In the genomic region with DNA sequence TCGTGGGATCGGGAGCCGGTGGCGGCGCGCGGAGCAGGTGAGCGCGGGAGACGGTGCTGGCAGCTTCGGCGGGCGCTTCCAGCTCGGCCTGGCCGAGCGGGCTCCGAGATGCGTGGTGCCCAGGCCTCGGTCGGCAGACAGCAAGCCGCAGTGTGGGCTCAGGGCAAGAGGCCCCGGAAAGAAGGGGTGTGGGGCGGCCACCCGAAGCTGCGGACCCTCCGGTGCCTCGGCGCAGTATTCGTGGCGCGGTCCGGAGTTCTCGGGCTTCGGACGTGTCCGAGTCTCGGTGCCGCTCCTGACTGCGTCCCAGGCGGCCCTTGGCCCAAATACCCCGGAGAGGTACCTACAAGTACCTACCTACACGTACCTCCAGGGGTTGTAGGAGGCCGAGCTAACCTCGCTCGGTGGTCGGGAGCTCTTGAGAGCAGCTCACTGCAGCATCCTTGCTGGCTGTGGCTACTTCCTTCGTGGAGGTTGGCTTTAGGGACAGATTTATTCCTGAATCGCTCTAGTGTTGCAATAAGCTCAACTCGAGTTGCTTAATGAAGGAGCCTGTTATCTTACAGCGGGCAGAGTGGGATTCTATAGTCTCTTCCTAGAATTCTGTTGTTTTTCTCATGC, we compare ENCODE assay signal across 9 mouse cellular contexts. TPM values are rescaled to one million over a fixed set of nuclear protein-coding genes. Genes with fewer than 3 reads are reported as not detected.
DNase-seq lines count a peak whose midpoint lies in the region; ATAC-seq and TF ChIP-seq lines count a peak whose summit lies in the region.
"Had no signal": no experiment of that assay in that cellular context is flagged by ENCODE, and none has a peak within 500 bp of the region (broad histone marks: within the 10 kb centered on the region; RNA-seq: fewer than 3 reads in every experiment).

No protein-coding gene starts in this region.

- peak overlapping the region; percentile 84 for H3K9ac ChIP-seq in forebrain, embryonic 13.5 days
- H3K9ac ChIP-seq in liver, embryonic 14.5 days (replicated peaks) = peak overlapping the region; percentile 75
- H3K9ac ChIP-seq in stomach, embryonic 16.5 days (ENCODE audit: low read length) = peak overlapping the region; percentile 81

- ATAC-seq in forebrain, embryonic 13.5 days = peak; percentile 52
- peak; percentile 27 for ATAC-seq in liver, embryonic 14.5 days (ENCODE audit: insufficient read depth)
- peak; percentile 41; the same call in 1 of the 2 replicates for ATAC-seq in stomach, embryonic 16.5 days (ENCODE audit: insufficient read depth, low FRiP score)

- H3K4me1 ChIP-seq in forebrain, embryonic 13.5 days = peaks cover 11% of the 10 kb centered on the region
- peaks cover 4 to 5% of the 10 kb centered on the region in 2 experiments for H3K4me1 ChIP-seq in liver, embryonic 14.5 days (replicated peaks; ENCODE audit: control insufficient read depth in 2 of 2, insufficient read depth in 2 of 2, low read length in 1 of 2)
- no peaks in the 10 kb centered on the region; the same call in 1 of the 2 replicates for H3K4me1 ChIP-seq in stomach, embryonic 16.5 days (ENCODE audit: control insufficient read depth, insufficient read depth, low read length)

- H3K4me3 ChIP-seq in forebrain, embryonic 13.5 days = peak overlapping the region; percentile 83
- H3K4me3 ChIP-seq in liver, embryonic 14.5 days (ENCODE audit: insufficient read depth in 1 of 2, low read depth in 2 of 2, low read length in 2 of 2) = peak overlapping the region; percentile 59 to 79
- H3K4me3 ChIP-seq in stomach, embryonic 16.5 days (replicated peaks; ENCODE audit: low read length) = peak overlapping the region; percentile 84

- under 1% methylated on average over 48 of the region's 50 CpGs for WGBS in forebrain, embryonic 13.5 days
- under 1% methylated on average over 50 of the region's 50 CpGs for WGBS in liver, embryonic 14.5 days (ENCODE audit: insufficient replicate concordance)
- under 1% methylated on average over 49 of the region's 50 CpGs for WGBS in stomach, embryonic 16.5 days

- DNase-seq in layer of hippocampus, adult 8-10 months (ENCODE audit: low spot score in 2 of 2) = peak; percentile 25 to 41
- DNase-seq in layer of hippocampus, adult 11-12 months (ENCODE audit: low spot score) = no peak
- peak; percentile 79 for DNase-seq in R1 (ENCODE audit: low read depth, low spot score)
- DNase-seq in liver, embryonic 14.5 days (ENCODE audit: low read depth in 3 of 3, low spot score in 3 of 3) = peak in 1 of 3 experiments; percentile 28
- DNase-seq in cerebellum, postnatal 36 days = no peak
- DNase-seq in cerebellum, postnatal 10 days = no peak

- H3K36me3 ChIP-seq in forebrain, embryonic 13.5 days (ENCODE audit: poor library complexity, severe bottlenecking) = no peaks in the 10 kb centered on the region
- H3K36me3 ChIP-seq in liver, embryonic 14.5 days (replicated peaks; ENCODE audit: control insufficient read depth, insufficient read depth, low read depth) = no peaks in the 10 kb centered on the region
- H3K36me3 ChIP-seq in stomach, embryonic 16.5 days (ENCODE audit: control insufficient read depth, insufficient read depth, low read length) = no peaks in the 10 kb centered on the region

- H3K4me2 ChIP-seq in forebrain, embryonic 13.5 days = peak overlapping the region; percentile 84
- peak overlapping the region; percentile 99 for H3K4me2 ChIP-seq in liver, embryonic 14.5 days (ENCODE audit: low read depth)
- peak overlapping the region; percentile 87 for H3K4me2 ChIP-seq in stomach, embryonic 16.5 days (ENCODE audit: low read depth, low read length)

- TF ChIP-seq CTCF in liver, embryonic 14.5 days (IDR thresholded peaks at IDR 0.05; ENCODE audit: low read depth) = no peak

- H3K9me3 ChIP-seq in forebrain, embryonic 13.5 days (replicated peaks) = no peaks in the 10 kb centered on the region
- H3K9me3 ChIP-seq in liver, embryonic 14.5 days (ENCODE audit: control insufficient read depth, low read length) = no peaks in the 10 kb centered on the region
- H3K9me3 ChIP-seq in stomach, embryonic 16.5 days (replicated peaks; ENCODE audit: control insufficient read depth, low read length) = no peaks in the 10 kb centered on the region

- H3K27ac ChIP-seq in forebrain, embryonic 13.5 days = no peak overlapping the region; the same call in 1 of the 2 replicates
- H3K27ac ChIP-seq in liver, embryonic 14.5 days = no peak overlapping the region
- H3K27ac ChIP-seq in stomach, embryonic 16.5 days (ENCODE audit: low read length) = 0 out of 2 replicates have a peak overlapping the region, but pooled peaks have one; percentile 39

- no peak for TF ChIP-seq EP300 in liver, embryonic 14.5 days (IDR thresholded peaks at IDR 0.05; ENCODE audit: low read depth)

- peaks cover 16% of the 10 kb centered on the region for H3K27me3 ChIP-seq in forebrain, embryonic 13.5 days
- peaks cover 6% of the 10 kb centered on the region for H3K27me3 ChIP-seq in liver, embryonic 14.5 days (ENCODE audit: control insufficient read depth, insufficient read depth, low read length)
- H3K27me3 ChIP-seq in stomach, embryonic 16.5 days (ENCODE audit: control insufficient read depth, insufficient read depth, low read length) = peaks cover 5% of the 10 kb centered on the region

RNA-seq across cellular contexts. Expression of gene Faim, which starts 0.4 kb away (rescaled TPM):
- 10 to 100 TPM; 45.8 to 55.6 (median 51.0) TPM for total RNA-seq in layer of hippocampus, adult 8-10 months (2022)
- 84.6 and 97.0 TPM in 2 replicates for polyA plus RNA-seq in forebrain, embryonic 13.5 days (2015; fragmentation: Nextera tagmentation; extraction: Ambion mirVana)
- polyA plus RNA-seq in liver, embryonic 14.5 days (2012; rRNA removed) = 1.7 and 4.0 TPM in 2 replicates
- 14.0 and 14.4 TPM in 2 replicates for polyA plus RNA-seq in liver, embryonic 14.5 days (2014; fragmentation: Nextera tagmentation; extraction: Ambion mirVana)
- 31.7 and 37.9 TPM in 2 replicates for polyA plus RNA-seq in stomach, embryonic 16.5 days (2015; fragmentation: Nextera tagmentation; extraction: Ambion mirVana)

RNA-seq across cellular contexts. Expression of gene Foxl2, which starts 31.5 kb away (rescaled TPM):
- 1 to 10 TPM in 1 of 4 experiments, under 1 TPM in 3; 0.52 to 1.1 (median 0.83) TPM for total RNA-seq in layer of hippocampus, adult 8-10 months (2022)
- 0.34 TPM in 2 replicates for polyA plus RNA-seq in forebrain, embryonic 13.5 days (2015; fragmentation: Nextera tagmentation; extraction: Ambion mirVana)
- polyA plus RNA-seq in liver, embryonic 14.5 days (2012; rRNA removed) = not detected in 2 replicates
- not detected in 2 replicates for polyA plus RNA-seq in liver, embryonic 14.5 days (2014; fragmentation: Nextera tagmentation; extraction: Ambion mirVana)
- polyA plus RNA-seq in stomach, embryonic 16.5 days (2015; fragmentation: Nextera tagmentation; extraction: Ambion mirVana) = not detected in 2 replicates

RNA-seq across cellular contexts. Expression of gene Gm1123, which starts 48.9 kb away (rescaled TPM):
- under 1 TPM in 2 of 4 experiments, not detected in 2; 0.27 to 0.31 TPM for total RNA-seq in layer of hippocampus, adult 8-10 months (2022)
- polyA plus RNA-seq in forebrain, embryonic 13.5 days (2015; fragmentation: Nextera tagmentation; extraction: Ambion mirVana) = 0.14 TPM in 1 of 2 replicates, not detected in the other
- 0.03 and 0.05 TPM in 2 replicates for polyA plus RNA-seq in liver, embryonic 14.5 days (2012; rRNA removed)
- not detected in 2 replicates for polyA plus RNA-seq in liver, embryonic 14.5 days (2014; fragmentation: Nextera tagmentation; extraction: Ambion mirVana)
- polyA plus RNA-seq in stomach, embryonic 16.5 days (2015; fragmentation: Nextera tagmentation; extraction: Ambion mirVana) = 3.4 and 4.0 TPM in 2 replicates
- polyA plus RNA-seq: gonadal fat pad, adult 2 months had no signal

Comparison
In these comparisons a context has a peak if more than half of its experiments do, and no peak if none do; other contexts are left out.
1. DNase-seq: peak in layer of hippocampus, adult 8-10 months (2 of 2) and R1 (single experiment); none in layer of hippocampus, adult 11-12 months (single experiment), cerebellum, postnatal 36 days (0 of 2) and cerebellum, postnatal 10 days (0 of 2).
2. Peak in every context shown above with its lines, with median percentiles within 50 percentile points of each other: ATAC-seq, H3K4me2 ChIP-seq, H3K4me3 ChIP-seq and H3K9ac ChIP-seq.